In the genomic region with DNA sequence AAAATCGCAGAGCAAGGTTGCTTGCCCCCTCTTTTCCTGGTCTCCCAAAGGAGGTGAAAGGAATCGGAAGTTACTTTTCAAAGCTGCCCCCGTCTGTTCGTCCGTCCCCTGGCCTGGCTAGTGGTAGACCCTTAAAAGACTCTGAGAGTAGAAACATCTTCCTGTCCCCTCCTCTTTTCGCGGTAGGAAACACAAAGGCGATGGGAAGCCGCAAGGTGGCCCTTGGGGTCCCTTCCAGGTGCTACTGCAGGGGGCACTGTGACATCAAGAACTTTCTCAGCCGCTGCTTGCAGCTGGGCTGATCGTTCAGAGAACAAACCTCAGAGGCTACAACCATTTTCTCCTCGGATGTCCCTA, we compare ENCODE assay signal across 8 mouse cellular contexts.
A peak's percentile ranks its signal among the peaks of the same experiment; 100 is the strongest.
DNase-seq lines count a peak whose midpoint lies in the region; ATAC-seq and TF ChIP-seq lines count a peak whose summit lies in the region.

No protein-coding gene starts in this region.

- H3K27me3 ChIP-seq in ES-Bruce4 (ENCODE audit: control insufficient read depth, insufficient read depth, low read length, poor library complexity, severe bottlenecking) = no peaks in the 10 kb centered on the region
- peaks cover 47% of the 10 kb centered on the region for H3K27me3 ChIP-seq in forebrain, postnatal 0 days (ENCODE audit: insufficient read depth, low read length)
- H3K27me3 ChIP-seq in liver, postnatal 0 days (ENCODE audit: insufficient read depth, low read length) = peaks cover 29% of the 10 kb centered on the region

- peak; percentile 62 for DNase-seq in adrenal gland, adult 8-10 months
- peak; percentile 31 for DNase-seq in forebrain, postnatal 0 days
- peak; percentile 49 for DNase-seq in hindlimb bud, embryonic 11.5 days (ENCODE audit: extremely low spot score, low read depth, low spot score)
- peak; percentile 34 for DNase-seq in liver, postnatal 0 days
- DNase-seq in ovary, postnatal 14 days (ENCODE audit: low spot score) = peak; percentile 45
- DNase-seq in cerebellum, adult 9-10 months = no peak

- no peak for TF ChIP-seq POLR2A in ES-Bruce4 (IDR thresholded peaks at IDR 0.05; ENCODE audit: insufficient read depth, low read length)

- H3K9ac ChIP-seq in ES-Bruce4 (ENCODE audit: low read depth, poor library complexity, severe bottlenecking) = no peak overlapping the region
- H3K9ac ChIP-seq in forebrain, postnatal 0 days = no peak overlapping the region
- H3K9ac ChIP-seq in liver, postnatal 0 days (replicated peaks) = no peak overlapping the region

- H3K4me3 ChIP-seq in ES-Bruce4 (ENCODE audit: low read depth, low read length) = no peak overlapping the region
- no peak overlapping the region for H3K4me3 ChIP-seq in forebrain, postnatal 0 days (ENCODE audit: low read depth, low read length)
- H3K4me3 ChIP-seq in liver, postnatal 0 days (ENCODE audit: low read depth, low read length) = no peak overlapping the region

- H3K9me3 ChIP-seq in ES-Bruce4 (replicated peaks; ENCODE audit: control insufficient read depth, insufficient read depth, low read length, poor library complexity, severe bottlenecking) = no peaks in the 10 kb centered on the region
- no peaks in the 10 kb centered on the region for H3K9me3 ChIP-seq in forebrain, postnatal 0 days (ENCODE audit: low read length)
- H3K9me3 ChIP-seq in liver, postnatal 0 days (ENCODE audit: low read length) = no peaks in the 10 kb centered on the region

- H3K27ac ChIP-seq in ES-Bruce4 (ENCODE audit: insufficient read depth, low read length) = no peak overlapping the region
- no peak overlapping the region for H3K27ac ChIP-seq in forebrain, postnatal 0 days (ENCODE audit: low read depth, low read length)
- H3K27ac ChIP-seq in liver, postnatal 0 days (ENCODE audit: low read depth) = no peak overlapping the region

- whole genome bisulfite sequencing in forebrain, postnatal 0 days = under 1% methylated on average over 12 of the region's 12 CpGs
- under 1% methylated on average over 12 of the region's 12 CpGs for WGBS in liver, postnatal 0 days (ENCODE audit: insufficient replicate concordance)

- TF ChIP-seq CTCF in ES-Bruce4 (IDR thresholded peaks at IDR 0.05; ENCODE audit: low read depth, low read length) = peak; percentile 63
- TF ChIP-seq CTCF in forebrain, postnatal 0 days (IDR thresholded peaks at IDR 0.05; ENCODE audit: low read depth) = peak; percentile 54
- peak; percentile 49 for TF ChIP-seq CTCF in liver, postnatal 0 days (IDR thresholded peaks at IDR 0.05; ENCODE audit: low read depth)

- no peak for ATAC-seq in forebrain, postnatal 0 days
- no peak for ATAC-seq in liver, postnatal 0 days
- ATAC-seq in granulocyte monocyte progenitor cell, adult 5-6 weeks (replicated peaks; ENCODE audit: poor library complexity, severe bottlenecking) = no peak

- no peak overlapping the region for H3K4me2 ChIP-seq in forebrain, postnatal 0 days (ENCODE audit: low read depth)
- peak overlapping the region; percentile 47 for H3K4me2 ChIP-seq in liver, postnatal 0 days (ENCODE audit: low read depth, low read length)

- TF ChIP-seq EP300 in ES-Bruce4 (IDR thresholded peaks at IDR 0.05; ENCODE audit: insufficient read depth, low read depth, low read length) = no peak
- no peak for TF ChIP-seq EP300 in liver, postnatal 0 days (IDR thresholded peaks at IDR 0.05; ENCODE audit: low read depth)

- no peaks in the 10 kb centered on the region for H3K4me1 ChIP-seq in ES-Bruce4 (ENCODE audit: control insufficient read depth, insufficient read depth, low read length)
- no peaks in the 10 kb centered on the region for H3K4me1 ChIP-seq in forebrain, postnatal 0 days (ENCODE audit: insufficient read depth)
- no peaks in the 10 kb centered on the region for H3K4me1 ChIP-seq in liver, postnatal 0 days (ENCODE audit: insufficient read depth)

- no peaks in the 10 kb centered on the region for H3K36me3 ChIP-seq in ES-Bruce4 (ENCODE audit: control insufficient read depth, insufficient read depth, low read length, poor library complexity, severe bottlenecking)
- no peaks in the 10 kb centered on the region for H3K36me3 ChIP-seq in forebrain, postnatal 0 days (ENCODE audit: insufficient read depth)
- H3K36me3 ChIP-seq in liver, postnatal 0 days (replicated peaks; ENCODE audit: insufficient read depth, low read length) = no peaks in the 10 kb centered on the region
